Mouse (Mus musculus) heart, postnatal 0 days (tissue): ENCODE measurements at regions not wholly inside any gene's neighbourhood (a gene's known extent, or its start where the extent isn't known, plus 50 kb on each side); places are given as distances from the start of the nearest gene placed in this dataset.

ENCODE experiments used
- CTCF ChIP-seq: IDR thresholded peaks from 2 replicates; pipeline ENCODE4 v1.5.1; 2016; ENCODE audit warnings: antibody characterized with exemption, control low read depth, low read depth
- EP300 ChIP-seq: IDR thresholded peaks from 2 replicates; pipeline ENCODE4 v1.6.1; 2016; ENCODE audit warnings: antibody characterized with exemption, low read depth

DNA sequence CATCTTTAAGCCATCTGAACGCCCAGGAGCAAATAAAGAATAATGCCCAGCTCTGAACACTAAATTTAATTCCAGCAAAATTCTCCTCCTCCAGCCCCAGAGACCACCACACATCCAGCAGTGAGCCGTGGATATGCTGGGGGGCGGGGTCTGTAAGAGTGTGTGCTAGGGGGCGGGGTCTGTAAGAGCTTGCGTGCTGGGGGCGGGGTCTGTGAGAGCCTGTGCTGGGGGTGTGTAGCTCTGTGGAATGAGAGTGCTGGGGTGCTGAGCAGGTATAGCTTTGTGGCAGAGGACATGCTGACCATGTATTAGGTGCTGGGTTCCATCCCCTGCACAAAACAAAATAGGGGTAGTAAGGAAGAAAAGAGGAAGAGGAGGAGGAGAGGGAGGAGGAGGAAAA, 91.1 kb upstream of the Slc45a1 start:
- TF ChIP-seq CTCF (no peak), EP300 (no peak)
